Comparison of ENCODE assay signal across 19 mouse cellular contexts in genomic region chr1:87263257-87263656, GRCm38 (mm10). TPM values are rescaled to one million over a fixed set of nuclear protein-coding genes. Genes with fewer than 3 reads are reported as not detected.
DNase-seq lines count a peak whose midpoint lies in the region; ATAC-seq and TF ChIP-seq lines count a peak whose summit lies in the region.
"Had no signal": no experiment of that assay in that cellular context is flagged by ENCODE, and none has a peak within 500 bp of the region (broad histone marks: within the 10 kb centered on the region; RNA-seq: fewer than 3 reads in every experiment).

No protein-coding gene starts in this region.

- H3K27ac ChIP-seq in kidney, embryonic 15.5 days, result no peak overlapping the region
- H3K27ac ChIP-seq in embryonic facial prominence, embryonic 14.5 days (replicated peaks; ENCODE audit: low read depth, low read length), result no peak overlapping the region
- H3K27ac ChIP-seq in forebrain, postnatal 0 days (ENCODE audit: low read depth, low read length), result no peak overlapping the region

- no peak overlapping the region for H3K4me2 ChIP-seq in kidney, embryonic 15.5 days
- H3K4me2 ChIP-seq in embryonic facial prominence, embryonic 14.5 days (ENCODE audit: low read depth, low read length), result peak overlapping the region; percentile 98; the same call in 1 of the 2 replicates
- H3K4me2 ChIP-seq in forebrain, postnatal 0 days (ENCODE audit: low read depth), result peak overlapping the region; percentile 99; the same call in 1 of the 2 replicates

- no peak for TF ChIP-seq POLR2A in brain, embryonic 14.5 days (IDR thresholded peaks at IDR 0.05; ENCODE audit: borderline replicate concordance, extremely low read depth, insufficient read depth, insufficient read length, poor library complexity, severe bottlenecking)

- no peak for DNase-seq in kidney, adult 11 months
- DNase-seq in brain, embryonic 14.5 days (ENCODE audit: low read depth), result peak; percentile 30
- DNase-seq in embryonic facial prominence, embryonic 14.5 days (ENCODE audit: low spot score), result no peak
- no peak for DNase-seq in forebrain, postnatal 0 days
- DNase-seq in natural killer cell, adult 2 months (ENCODE audit: low spot score in 2 of 2), result no peak
- no peak for DNase-seq in thymus, postnatal 14 days
- no peak for DNase-seq in right cerebral cortex, adult 2 months (ENCODE audit: low spot score in 2 of 2)
- DNase-seq: cerebellum, postnatal 36 days; kidney, adult 9 months; layer of hippocampus, postnatal 36 days; left cerebral cortex, postnatal 4 days; thymus, postnatal 36 days had no signal

- H3K4me3 ChIP-seq in kidney, embryonic 15.5 days (replicated peaks), result 0 out of 2 replicates have a peak overlapping the region, but pooled peaks have one; percentile 49
- 0 out of 2 replicates have a peak overlapping the region, but pooled peaks have one; percentile 54 for H3K4me3 ChIP-seq in embryonic facial prominence, embryonic 14.5 days (ENCODE audit: low read depth, low read length)
- H3K4me3 ChIP-seq in forebrain, postnatal 0 days (ENCODE audit: low read depth, low read length), result no peak overlapping the region

- WGBS in kidney, embryonic 15.5 days, result 7% methylated on average over 9 of the region's 9 CpGs
- 3% methylated on average over 9 of the region's 9 CpGs for WGBS in embryonic facial prominence, embryonic 14.5 days
- 4% methylated on average over 9 of the region's 9 CpGs for WGBS in forebrain, postnatal 0 days

- no peak overlapping the region for H3K9ac ChIP-seq in kidney, embryonic 15.5 days
- H3K9ac ChIP-seq in embryonic facial prominence, embryonic 14.5 days (ENCODE audit: low read depth, low read length), result no peak overlapping the region
- H3K9ac ChIP-seq in forebrain, postnatal 0 days, result no peak overlapping the region

- no peaks in the 10 kb centered on the region for H3K36me3 ChIP-seq in kidney, embryonic 15.5 days
- H3K36me3 ChIP-seq in embryonic facial prominence, embryonic 14.5 days (ENCODE audit: control insufficient read depth, insufficient read depth, low read length), result no peaks in the 10 kb centered on the region
- no peaks in the 10 kb centered on the region for H3K36me3 ChIP-seq in forebrain, postnatal 0 days (ENCODE audit: insufficient read depth)

- peaks cover 37% of the 10 kb centered on the region for H3K4me1 ChIP-seq in kidney, embryonic 15.5 days
- H3K4me1 ChIP-seq in embryonic facial prominence, embryonic 14.5 days (ENCODE audit: control insufficient read depth, insufficient read depth, low read length), result peaks cover 12% of the 10 kb centered on the region
- peaks cover 6% of the 10 kb centered on the region for H3K4me1 ChIP-seq in forebrain, postnatal 0 days (ENCODE audit: insufficient read depth)

- TF ChIP-seq CTCF in brain, embryonic 14.5 days (IDR thresholded peaks at IDR 0.05; ENCODE audit: borderline replicate concordance, extremely low read depth, insufficient read depth, insufficient read length), result no peak
- TF ChIP-seq CTCF in forebrain, postnatal 0 days (IDR thresholded peaks at IDR 0.05; ENCODE audit: low read depth), result no peak

- peaks cover 93% of the 10 kb centered on the region for H3K27me3 ChIP-seq in kidney, embryonic 15.5 days
- H3K27me3 ChIP-seq in embryonic facial prominence, embryonic 14.5 days (replicated peaks; ENCODE audit: control insufficient read depth, insufficient read depth, low read length), result peaks cover 74% of the 10 kb centered on the region
- peaks cover 36% of the 10 kb centered on the region for H3K27me3 ChIP-seq in forebrain, postnatal 0 days (ENCODE audit: insufficient read depth, low read length)

- ATAC-seq in kidney, embryonic 15.5 days (replicated peaks; ENCODE audit: low FRiP score), result no peak
- ATAC-seq in embryonic facial prominence, embryonic 14.5 days (ENCODE audit: low read depth), result no peak
- no peak for ATAC-seq in forebrain, postnatal 0 days

- H3K9me3 ChIP-seq in kidney, embryonic 15.5 days (replicated peaks), result no peaks in the 10 kb centered on the region
- no peaks in the 10 kb centered on the region for H3K9me3 ChIP-seq in embryonic facial prominence, embryonic 14.5 days (ENCODE audit: control insufficient read depth, low read length)
- no peaks in the 10 kb centered on the region for H3K9me3 ChIP-seq in forebrain, postnatal 0 days (ENCODE audit: low read length)

RNA-seq across cellular contexts. Expression of gene Efhd1, which starts 0.9 kb away (rescaled TPM):
- polyA plus RNA-seq in kidney, embryonic 15.5 days (2015; fragmentation: Nextera tagmentation; extraction: Ambion mirVana), result 5.7 and 5.8 TPM in 2 replicates
- 1.2 and 1.5 TPM in 2 replicates for polyA plus RNA-seq in brain, embryonic 14.5 days (2012; rRNA removed)
- polyA plus RNA-seq in embryonic facial prominence, embryonic 14.5 days (2014; fragmentation: Nextera tagmentation; extraction: Ambion mirVana), result 4.3 and 6.4 TPM in 2 replicates
- 1.3 TPM in 2 replicates for total RNA-seq in forebrain, postnatal 0 days (2014; rRNA removed)
- polyA plus RNA-seq in forebrain, postnatal 0 days (2015; fragmentation: Nextera tagmentation; extraction: Ambion mirVana), result 1.9 and 2.2 TPM in 2 replicates
- total RNA-seq: MEL had no signal
- polyA plus RNA-seq: heart, embryonic 14.5 days; liver, embryonic 11.5 days; lung, embryonic 14.5 days had no signal

RNA-seq across cellular contexts. Expression of gene Eif4e2, which starts 49.5 kb away (rescaled TPM):
- polyA plus RNA-seq in kidney, embryonic 15.5 days (2015; fragmentation: Nextera tagmentation; extraction: Ambion mirVana), result 164 and 168 TPM in 2 replicates
- polyA plus RNA-seq in brain, embryonic 14.5 days (2012; rRNA removed), result 52.7 and 79.7 TPM in 2 replicates
- 133 and 136 TPM in 2 replicates for polyA plus RNA-seq in embryonic facial prominence, embryonic 14.5 days (2014; fragmentation: Nextera tagmentation; extraction: Ambion mirVana)
- total RNA-seq in forebrain, postnatal 0 days (2014; rRNA removed), result 71.5 and 81.7 TPM in 2 replicates
- polyA plus RNA-seq in forebrain, postnatal 0 days (2015; fragmentation: Nextera tagmentation; extraction: Ambion mirVana), result 77.6 and 87.5 TPM in 2 replicates

RNA-seq across cellular contexts. Expression of gene Chrng, which starts 58.8 kb away (rescaled TPM):
- 2.0 and 4.3 TPM in 2 replicates for polyA plus RNA-seq in kidney, embryonic 15.5 days (2015; fragmentation: Nextera tagmentation; extraction: Ambion mirVana)
- polyA plus RNA-seq in brain, embryonic 14.5 days (2012; rRNA removed), result 0.16 and 0.85 TPM in 2 replicates
- 39.6 and 44.8 TPM in 2 replicates for polyA plus RNA-seq in embryonic facial prominence, embryonic 14.5 days (2014; fragmentation: Nextera tagmentation; extraction: Ambion mirVana)
- total RNA-seq in forebrain, postnatal 0 days (2014; rRNA removed), result not detected in 2 replicates
- not detected in 2 replicates for polyA plus RNA-seq in forebrain, postnatal 0 days (2015; fragmentation: Nextera tagmentation; extraction: Ambion mirVana)
- total RNA-seq: layer of hippocampus, postnatal 36 days; left cerebral cortex, postnatal 4 days; MEL had no signal
- polyA plus RNA-seq: large intestine, adult 2 months; lung, embryonic 14.5 days; spleen, adult 2 months had no signal
